Mouse (Mus musculus): Measurements from ENCODE around the gene Cd274. TPM values are rescaled to one million over a fixed set of nuclear protein-coding genes. Genes with fewer than 3 reads are reported as not detected.

Cd274 gene
- polyA plus RNA-seq, 1 experiment from 2014 or later, result 0.46 TPM

DNA sequence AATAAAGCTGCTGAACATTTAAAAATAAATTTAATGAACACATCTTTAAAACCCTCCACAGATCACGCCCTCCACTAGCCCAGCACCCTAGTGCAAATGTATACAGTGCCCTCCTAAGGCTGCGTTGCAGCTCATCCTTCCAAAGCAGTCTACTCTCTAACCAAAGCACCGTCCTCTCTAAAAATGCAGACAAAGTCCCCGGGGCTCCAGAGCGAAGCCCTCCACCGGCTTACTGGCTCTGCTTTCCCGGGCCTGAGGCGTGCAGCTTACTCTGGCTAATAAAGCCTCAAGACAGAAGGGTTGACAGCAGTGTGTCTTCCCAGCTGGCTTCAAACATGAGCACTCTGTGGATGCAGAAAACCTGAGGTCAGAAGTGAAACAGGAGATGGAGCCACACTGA, 53.1 kb downstream of the Cd274 start:
- WGBS, result 87% methylated on average over 8 of the region's 8 CpGs
- no peak for ATAC-seq
- Histone ChIP-seq H3K4me1 (ENCODE audit: control insufficient read depth, insufficient read depth, low read length) (no peaks in the 10 kb centered on the region), H3K4me3 (ENCODE audit: low read depth, low read length) (no peak overlapping the region), H3K27ac (ENCODE audit: low read depth, low read length) (no peak overlapping the region), H3K27me3 (replicated peaks; ENCODE audit: control insufficient read depth, insufficient read depth, low read length) (no peaks in the 10 kb centered on the region), H3K9me3 (replicated peaks; ENCODE audit: control insufficient read depth, low read length) (no peaks in the 10 kb centered on the region), H3K4me2 (ENCODE audit: low read length) (no peak overlapping the region), H3K9ac (ENCODE audit: low read length) (no peak overlapping the region), H3K36me3 (ENCODE audit: control insufficient read depth, insufficient read depth, low read length) (no peaks in the 10 kb centered on the region)
- no peak for DNase-seq (ENCODE audit: low spot score)

DNA sequence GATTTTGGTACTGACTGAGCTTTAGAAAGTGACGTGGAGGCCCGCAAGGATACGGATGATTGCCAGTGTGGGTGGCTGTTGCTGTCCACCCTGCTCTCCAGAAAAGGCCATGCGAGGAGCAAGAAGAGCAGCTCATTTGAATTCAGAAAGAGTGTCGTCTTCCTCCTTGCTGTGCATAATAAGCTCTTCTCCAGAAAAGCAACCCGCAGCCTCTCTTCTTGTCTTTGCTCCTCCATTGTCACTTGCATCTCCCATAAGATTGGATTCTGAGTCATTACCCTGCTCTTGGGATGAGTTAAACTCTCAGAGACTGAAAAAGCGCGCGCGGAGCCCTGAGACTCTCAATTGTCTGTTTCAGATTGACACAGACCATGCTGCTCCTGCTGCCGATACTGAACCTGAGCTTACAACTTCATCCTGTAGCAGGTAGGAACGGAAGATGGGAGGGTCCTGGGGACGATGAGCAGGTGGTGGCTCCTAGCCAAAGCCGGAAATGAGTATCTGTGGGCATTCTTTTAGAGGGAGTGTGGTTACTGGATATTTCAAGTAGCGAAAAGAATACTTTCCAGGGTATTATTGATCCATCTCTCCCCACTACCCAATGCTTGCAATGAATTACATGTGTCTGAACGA, 54.9 kb downstream of the Cd274 start:
- 82% methylated on average over 16 of the region's 16 CpGs for WGBS

GRCm38 (mm10) chr19:29422796-29423195, 55.5 kb downstream of the Cd274 start:
- ATAC-seq (no peak), DNase-seq (ENCODE audit: low spot score) (no peak)
- H3K9ac ChIP-seq (ENCODE audit: low read length), result no peak overlapping the region
- H3K4me2 ChIP-seq (ENCODE audit: low read length), result no peak overlapping the region
- no peak overlapping the region for H3K4me3 ChIP-seq (ENCODE audit: low read depth, low read length)
- H3K4me1 ChIP-seq (ENCODE audit: control insufficient read depth, insufficient read depth, low read length), result no peaks in the 10 kb centered on the region
- H3K36me3 ChIP-seq (ENCODE audit: control insufficient read depth, insufficient read depth, low read length), result no peaks in the 10 kb centered on the region
- H3K27ac ChIP-seq (ENCODE audit: low read depth, low read length), result no peak overlapping the region
- no peaks in the 10 kb centered on the region for H3K27me3 ChIP-seq (replicated peaks; ENCODE audit: control insufficient read depth, insufficient read depth, low read length)
- H3K9me3 ChIP-seq (replicated peaks; ENCODE audit: control insufficient read depth, low read length), result no peaks in the 10 kb centered on the region
- 81% methylated on average over 7 of the region's 7 CpGs for WGBS

More for the DNA sequence above, 54.9 kb downstream of the Cd274 start:
- no peak for ATAC-seq
- H3K4me2 ChIP-seq (ENCODE audit: low read length), result no peak overlapping the region
- no peaks in the 10 kb centered on the region for H3K4me1 ChIP-seq (ENCODE audit: control insufficient read depth, insufficient read depth, low read length)
- no peaks in the 10 kb centered on the region for H3K9me3 ChIP-seq (replicated peaks; ENCODE audit: control insufficient read depth, low read length)
- H3K9ac ChIP-seq (ENCODE audit: low read length), result no peak overlapping the region
- no peak for DNase-seq (ENCODE audit: low spot score)
- H3K4me3 ChIP-seq (ENCODE audit: low read depth, low read length), result no peak overlapping the region
- H3K27me3 ChIP-seq (replicated peaks; ENCODE audit: control insufficient read depth, insufficient read depth, low read length), result no peaks in the 10 kb centered on the region
- H3K27ac ChIP-seq (ENCODE audit: low read depth, low read length), result no peak overlapping the region
- no peaks in the 10 kb centered on the region for H3K36me3 ChIP-seq (ENCODE audit: control insufficient read depth, insufficient read depth, low read length)

GRCm38 (mm10) chr19:29430516-29430915, 63.3 kb downstream of the Cd274 start:
- H3K9ac ChIP-seq (ENCODE audit: low read length), result no peak overlapping the region
- H3K4me1 ChIP-seq (ENCODE audit: control insufficient read depth, insufficient read depth, low read length), result no peaks in the 10 kb centered on the region
- H3K4me2 ChIP-seq (ENCODE audit: low read length), result no peak overlapping the region
- no peaks in the 10 kb centered on the region for H3K36me3 ChIP-seq (ENCODE audit: control insufficient read depth, insufficient read depth, low read length)
- H3K27me3 ChIP-seq (replicated peaks; ENCODE audit: control insufficient read depth, insufficient read depth, low read length), result no peaks in the 10 kb centered on the region
- no peak overlapping the region for H3K4me3 ChIP-seq (ENCODE audit: low read depth, low read length)
- H3K27ac ChIP-seq (ENCODE audit: low read depth, low read length), result no peak overlapping the region
- no peaks in the 10 kb centered on the region for H3K9me3 ChIP-seq (replicated peaks; ENCODE audit: control insufficient read depth, low read length)
- DNase-seq (ENCODE audit: low spot score) (no peak), ATAC-seq (no peak)
- 81% methylated on average over 3 of the region's 3 CpGs for WGBS

DNA sequence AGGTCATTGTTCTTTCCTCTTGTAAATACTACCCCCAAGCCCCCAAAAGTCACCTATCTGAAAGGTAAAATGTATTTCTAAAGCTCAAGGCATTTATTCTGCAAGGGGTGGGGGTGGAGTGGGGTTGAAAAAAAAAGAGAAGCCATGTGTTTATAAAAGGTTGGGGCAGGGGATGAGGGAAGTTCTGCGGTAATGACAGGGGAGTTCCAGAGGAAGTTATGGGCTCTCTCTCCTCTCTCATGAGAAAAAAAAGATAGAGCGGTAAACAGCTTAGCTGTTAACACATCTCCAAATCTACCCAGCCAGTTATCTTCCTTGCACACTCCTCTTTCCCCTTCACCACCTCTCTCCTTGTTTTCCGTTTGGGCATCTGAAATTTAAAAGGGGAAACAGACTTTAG, 63.7 kb downstream of the Cd274 start:
- Histone ChIP-seq H3K27me3 (replicated peaks; ENCODE audit: control insufficient read depth, insufficient read depth, low read length) (no peaks in the 10 kb centered on the region), H3K9ac (ENCODE audit: low read length) (no peak overlapping the region), H3K9me3 (replicated peaks; ENCODE audit: control insufficient read depth, low read length) (no peaks in the 10 kb centered on the region), H3K4me2 (ENCODE audit: low read length) (no peak overlapping the region), H3K27ac (ENCODE audit: low read depth, low read length) (no peak overlapping the region), H3K4me1 (ENCODE audit: control insufficient read depth, insufficient read depth, low read length) (no peaks in the 10 kb centered on the region), H3K4me3 (ENCODE audit: low read depth, low read length) (no peak overlapping the region), H3K36me3 (ENCODE audit: control insufficient read depth, insufficient read depth, low read length) (no peaks in the 10 kb centered on the region)
- no peak for DNase-seq (ENCODE audit: low spot score)
- ATAC-seq, result no peak
- WGBS, result 88% methylated on average over 3 of the region's 3 CpGs

DNA sequence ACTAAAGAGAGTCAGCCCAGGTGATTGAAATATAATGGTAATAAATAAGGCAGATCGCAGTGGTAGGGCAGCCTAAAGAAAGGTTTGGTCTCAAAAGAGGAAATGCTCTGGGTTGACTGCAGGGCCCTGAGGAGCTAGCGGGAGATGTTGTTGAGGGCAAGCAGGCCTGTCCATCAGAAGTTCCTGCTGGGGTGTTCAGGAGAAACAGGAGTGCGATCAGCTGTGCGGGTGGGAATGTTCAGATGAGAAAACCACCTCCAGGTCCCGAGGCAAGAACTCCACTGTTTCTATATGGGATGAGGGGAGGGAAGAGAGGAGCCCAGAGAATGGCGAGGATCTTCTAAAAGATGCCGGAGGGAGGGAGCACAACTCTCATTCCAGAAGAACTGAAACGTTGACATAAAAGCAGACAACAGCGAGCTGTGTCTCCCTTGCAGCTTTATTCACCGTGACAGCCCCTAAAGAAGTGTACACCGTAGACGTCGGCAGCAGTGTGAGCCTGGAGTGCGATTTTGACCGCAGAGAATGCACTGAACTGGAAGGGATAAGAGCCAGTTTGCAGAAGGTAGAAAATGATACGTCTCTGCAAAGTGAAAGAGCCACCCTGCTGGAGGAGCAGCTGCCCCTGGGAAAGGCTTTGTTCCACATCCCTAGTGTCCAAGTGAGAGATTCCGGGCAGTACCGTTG, 69.7 kb downstream of the Cd274 start:
- H3K9me3 ChIP-seq (replicated peaks; ENCODE audit: control insufficient read depth, low read length), result no peaks in the 10 kb centered on the region
- H3K4me1 ChIP-seq (ENCODE audit: control insufficient read depth, insufficient read depth, low read length), result no peaks in the 10 kb centered on the region
- no peak overlapping the region for H3K27ac ChIP-seq (ENCODE audit: low read depth, low read length)
- no peak overlapping the region for H3K9ac ChIP-seq (ENCODE audit: low read length)
- no peaks in the 10 kb centered on the region for H3K36me3 ChIP-seq (ENCODE audit: control insufficient read depth, insufficient read depth, low read length)
- WGBS, result 85% methylated on average over 18 of the region's 18 CpGs
- DNase-seq (ENCODE audit: low spot score) (no peak), ATAC-seq (no peak)
- no peaks in the 10 kb centered on the region for H3K27me3 ChIP-seq (replicated peaks; ENCODE audit: control insufficient read depth, insufficient read depth, low read length)
- H3K4me3 ChIP-seq (ENCODE audit: low read depth, low read length), result no peak overlapping the region
- no peak overlapping the region for H3K4me2 ChIP-seq (ENCODE audit: low read length)

Other genes with a start within 250 kb of the Cd274 start
- gene Jak2, start 115.6 kb upstream of the Cd274 start, polyA plus RNA-seq (2014; fragmentation: Nextera tagmentation; extraction: Ambion mirVana), result 15.6 and 18.2 TPM in 2 replicates
- gene Insl6, start 42.1 kb upstream of the Cd274 start, polyA plus RNA-seq (2014; fragmentation: Nextera tagmentation; extraction: Ambion mirVana), result 2.3 and 3.2 TPM in 2 replicates
- gene Rln1, start 32.8 kb upstream of the Cd274 start, polyA plus RNA-seq (2014; fragmentation: Nextera tagmentation; extraction: Ambion mirVana), result 3.9 and 4.0 TPM in 2 replicates
- gene Plgrkt, start 65 bp upstream of the Cd274 start, polyA plus RNA-seq (2014; fragmentation: Nextera tagmentation; extraction: Ambion mirVana), result 109 TPM in 2 replicates
- not detected in 2 replicates for gene Pdcd1lg2, start 43.5 kb downstream of the Cd274 start, polyA plus RNA-seq (2014; fragmentation: Nextera tagmentation; extraction: Ambion mirVana)
- 9.4 and 12.1 TPM in 2 replicates for gene Ric1, start 154.8 kb downstream of the Cd274 start, polyA plus RNA-seq (2014; fragmentation: Nextera tagmentation; extraction: Ambion mirVana)

Data from forebrain, embryonic 14.5 days (tissue).